10 mouse cellular contexts compared by ENCODE assay signal in genomic region chr2:3749504-3750024, GRCm38 (mm10).
A peak's percentile ranks its signal among the peaks of the same experiment; 100 is the strongest.
DNase-seq lines count a peak whose midpoint lies in the region; ATAC-seq and TF ChIP-seq lines count a peak whose summit lies in the region.
"Had no signal": no experiment of that assay in that cellular context is flagged by ENCODE, and none has a peak within 500 bp of the region (broad histone marks: within the 10 kb centered on the region; RNA-seq: fewer than 3 reads in every experiment).

No protein-coding gene starts in this region.

- peak overlapping the region; percentile 21; the same call in 1 of the 2 replicates for H3K4me2 ChIP-seq in limb, embryonic 12.5 days

- no peaks in the 10 kb centered on the region for H3K27me3 ChIP-seq in kidney, adult 2 months (replicated peaks; ENCODE audit: control insufficient read depth, insufficient read depth, low read length)
- no peaks in the 10 kb centered on the region for H3K27me3 ChIP-seq in limb, embryonic 12.5 days

- 0 out of 2 replicates have a peak overlapping the region, but pooled peaks have one; percentile 1 for H3K4me3 ChIP-seq in kidney, adult 2 months (ENCODE audit: insufficient read depth, low read depth, low read length)
- H3K4me3 ChIP-seq in limb, embryonic 12.5 days (replicated peaks), result no peak overlapping the region

- no peak overlapping the region for H3K9ac ChIP-seq in limb, embryonic 12.5 days (replicated peaks)

- H3K9me3 ChIP-seq in limb, embryonic 12.5 days, result no peaks in the 10 kb centered on the region

- peak overlapping the region; percentile 75 for H3K27ac ChIP-seq in kidney, adult 2 months (ENCODE audit: insufficient read depth, low read depth, low read length)
- peak overlapping the region; percentile 2; the same call in 1 of the 2 replicates for H3K27ac ChIP-seq in limb, embryonic 12.5 days

- peak; percentile 41 for DNase-seq in kidney, adult 2 months
- no peak for DNase-seq in kidney, postnatal 36 days
- DNase-seq in B cell, adult 2 months, result peak; percentile 42 to 44
- no peak for DNase-seq in neural tube, embryonic 10.5 days (ENCODE audit: extremely low spot score, low spot score)
- no peak for DNase-seq in T-cell, adult 2 months (ENCODE audit: low spot score)
- DNase-seq in layer of hippocampus, postnatal 25 days (ENCODE audit: extremely low spot score in 1 of 2, low spot score in 1 of 2), result no peak
- DNase-seq: thymus, postnatal 25 days had no signal

- no peaks in the 10 kb centered on the region for H3K36me3 ChIP-seq in kidney, adult 2 months (ENCODE audit: control insufficient read depth, insufficient read depth, low read length)
- H3K36me3 ChIP-seq in limb, embryonic 12.5 days, result no peaks in the 10 kb centered on the region

- WGBS in kidney, adult 2 months, result 49% methylated on average over 6 of the region's 6 CpGs
- 62% methylated on average over 6 of the region's 6 CpGs for WGBS in limb, embryonic 12.5 days

- TF ChIP-seq CTCF in kidney, adult 2 months (conservative IDR thresholded peaks at IDR 0.05; ENCODE audit: insufficient read depth, insufficient read length, low read depth, low read length), result no peak

- peaks cover 51% of the 10 kb centered on the region for H3K4me1 ChIP-seq in kidney, adult 2 months (ENCODE audit: control insufficient read depth, insufficient read depth, low read length)
- peaks cover 44% of the 10 kb centered on the region for H3K4me1 ChIP-seq in limb, embryonic 12.5 days (replicated peaks)

- no peak for TF ChIP-seq POLR2A in kidney, adult 2 months (IDR thresholded peaks at IDR 0.05; ENCODE audit: low read depth, low read length)

- ATAC-seq in activated CD4-positive, CD25-positive, alpha-beta regulatory T cell, adult 4 months, result peak; percentile 36
- ATAC-seq in limb, embryonic 12.5 days (ENCODE audit: insufficient number of reproducible peaks, insufficient read depth, low FRiP score, low TSS enrichment, low read depth), result no peak
- ATAC-seq: forebrain, embryonic 14.5 days had no signal

Comparison
In these comparisons a context has a peak if more than half of its experiments do, and no peak if none do; other contexts are left out.
1. DNase-seq: peak in kidney, adult 2 months (single experiment) and B cell, adult 2 months (2 of 2); none in kidney, postnatal 36 days (0 of 2), neural tube, embryonic 10.5 days (single experiment), T-cell, adult 2 months (single experiment) and layer of hippocampus, postnatal 25 days (0 of 2).